Mouse (Mus musculus) kidney, embryonic 14.5 days (tissue): Measurements from ENCODE around the gene Relt. TPM values are rescaled to one million over a fixed set of nuclear protein-coding genes. Genes with fewer than 3 reads are reported as not detected.

Source experiments
- ATAC-seq: fragments of 200-750 bp; cut with Nextera tagmentation; 2 replicates; pipeline ENCODE4 v1.8.0; 2017; ENCODE audit warnings: moderate number of reproducible peaks, mild to moderate bottlenecking, moderate TSS enrichment, moderate library complexity; ENCODE audit not compliant: low FRiP score, low TSS enrichment
- H3K27ac ChIP-seq: fragments of 300-500 bp; sonication (generic); 2 replicates; pipeline ENCODE4 v1.5.1; 2014; ENCODE audit warnings: low read depth, mild to moderate bottlenecking, low read length, moderate library complexity, mixed read lengths
- H3K27me3 ChIP-seq: fragments of 300-500 bp; sonication (generic); 2 replicates; pipeline ENCODE4 v1.6.1; 2014; ENCODE audit warnings: mild to moderate bottlenecking, low read length; ENCODE audit not compliant: control insufficient read depth, insufficient read depth
- H3K36me3 ChIP-seq: fragments of 300-500 bp; sonication (generic); 2 replicates; pipeline ENCODE4 v1.6.1; 2014; ENCODE audit warnings: low read length, mixed read lengths; ENCODE audit not compliant: control insufficient read depth, insufficient read depth
- H3K4me1 ChIP-seq: fragments of 300-500 bp; sonication (generic); 2 replicates; pipeline ENCODE4 v1.6.1; 2014; ENCODE audit warnings: low read length, mixed read lengths; ENCODE audit not compliant: control insufficient read depth, insufficient read depth
- H3K4me2 ChIP-seq: fragments of 300-500 bp; sonication (generic); replicated peaks from 2 replicates; pipeline ENCODE4 v1.6.1; 2014; ENCODE audit warnings: low read depth, mild to moderate bottlenecking, low read length
- H3K4me3 ChIP-seq: fragments of 300-500 bp; sonication (generic); 2 replicates; pipeline ENCODE4 v1.5.1; 2014; ENCODE audit warnings: mild to moderate bottlenecking, low read length
- H3K9ac ChIP-seq: fragments of 300-500 bp; sonication (generic); 2 replicates; pipeline ENCODE4 v1.6.1; 2014; ENCODE audit warnings: low read depth, mild to moderate bottlenecking, low read length, moderate library complexity
- H3K9me3 ChIP-seq: fragments of 300-500 bp; sonication (generic); 2 replicates; pipeline ENCODE4 v1.6.1; 2016; ENCODE audit warnings: low read length; ENCODE audit not compliant: control insufficient read depth
- WGBS: fragments of 180-500 bp; shearing (Covaris S2); extraction: QIAGEN DNeasy Blood & Tissue Kit; methylation state at CpG from one replicate; pipeline ENCODE4 v1.1.7; 2014; 5-methylcytosine and 5-hydroxymethylcytosine counted together
- polyA plus RNA-seq: library from polyadenylated mRNA; unstranded; fragments of >200 nt; fragmentation: Nextera tagmentation; extraction: Ambion mirVana; gene quantifications from 2 replicates; pipeline ENCODE4 v1.2.1, GENCODE M21; 2014

Relt gene
- polyA plus RNA-seq, result 2.8 and 3.1 TPM in 2 replicates

- Histone ChIP-seq H3K4me3 (peak within 1 kb of the TSS; percentile 80), H3K27me3 (no peaks in the 10 kb centered on the region), H3K36me3 (no peaks in the 10 kb centered on the region), H3K27ac (peak within 1 kb of the TSS; percentile 77), H3K4me2 (peak within 1 kb of the TSS; percentile 93), H3K9me3 (no peaks in the 10 kb centered on the region), H3K9ac (peak within 1 kb of the TSS; percentile 79), H3K4me1 (0 out of 2 replicates have a peak, but pooled peaks cover 7% of the 10 kb centered on the region)
- peak; percentile 95 for ATAC-seq
- under 1% methylated on average over 81 of the region's 91 CpGs for WGBS
Measured at GRCm38 (mm10) chr7:100862828-100863638, at the start of gene Relt. Gene Relt (minus strand): TSS chr7:100863446.

GRCm38 (mm10) chr7:100911791-100912190 is 48.5 kb upstream of the Relt start:
- no peaks in the 10 kb centered on the region for H3K9me3 ChIP-seq
- no peaks in the 10 kb centered on the region for H3K27me3 ChIP-seq
- H3K9ac ChIP-seq, result no peak overlapping the region
- H3K4me3 ChIP-seq, result no peak overlapping the region
- peak overlapping the region; percentile 59 for H3K27ac ChIP-seq
- H3K36me3 ChIP-seq, result peaks cover 27% of the 10 kb centered on the region
- ATAC-seq, result no peak
- no peak overlapping the region for H3K4me2 ChIP-seq
- H3K4me1 ChIP-seq, result peaks cover 72% of the 10 kb centered on the region
- WGBS, result 37% methylated on average over 9 of the region's 9 CpGs

- peak; percentile 56; the same call in 1 of the 2 replicates for ATAC-seq
- H3K27ac ChIP-seq, result peak overlapping the region; percentile 59
- no peak overlapping the region for H3K4me3 ChIP-seq
- no peak overlapping the region for H3K9ac ChIP-seq
- no peaks in the 10 kb centered on the region for H3K9me3 ChIP-seq
- WGBS, result 5% methylated on average over 2 of the region's 2 CpGs
- H3K4me2 ChIP-seq, result 0 out of 2 replicates have a peak overlapping the region, but pooled peaks have one; percentile 9
- H3K36me3 ChIP-seq, result peaks cover 22% of the 10 kb centered on the region
- H3K27me3 ChIP-seq, result no peaks in the 10 kb centered on the region
- H3K4me1 ChIP-seq, result peaks cover 67% of the 10 kb centered on the region
Measured at GRCm38 (mm10) chr7:100911246-100911770, 48.1 kb upstream of the Relt start.

- ATAC-seq, result no peak
- Histone ChIP-seq H3K9ac (no peak overlapping the region), H3K4me1 (peaks cover 57% of the 10 kb centered on the region), H3K27ac (peak overlapping the region; percentile 75; the same call in 1 of the 2 replicates), H3K36me3 (peaks cover 15% of the 10 kb centered on the region), H3K4me2 (no peak overlapping the region), H3K4me3 (no peak overlapping the region), H3K9me3 (no peaks in the 10 kb centered on the region), H3K27me3 (no peaks in the 10 kb centered on the region)
- WGBS, result 38% methylated on average over 8 of the region's 8 CpGs
Measured at GRCm38 (mm10) chr7:100908567-100908966, 45.3 kb upstream of the Relt start.

GRCm38 (mm10) chr7:100908061-100908460 is 44.8 kb upstream of the Relt start:
- Histone ChIP-seq H3K36me3 (peaks cover 12% of the 10 kb centered on the region), H3K9me3 (no peaks in the 10 kb centered on the region), H3K9ac (no peak overlapping the region; the same call in 1 of the 2 replicates), H3K27me3 (no peaks in the 10 kb centered on the region), H3K27ac (peak overlapping the region; percentile 75; the same call in 1 of the 2 replicates), H3K4me3 (no peak overlapping the region), H3K4me1 (peaks cover 52% of the 10 kb centered on the region), H3K4me2 (0 out of 2 replicates have a peak overlapping the region, but pooled peaks have one; percentile 2)
- no peak for ATAC-seq
- 71% methylated on average over 8 of the region's 8 CpGs for WGBS

- Histone ChIP-seq H3K4me2 (peak overlapping the region; percentile 2; the same call in 1 of the 2 replicates), H3K4me3 (no peak overlapping the region), H3K36me3 (peaks cover 13% of the 10 kb centered on the region), H3K9me3 (no peaks in the 10 kb centered on the region), H3K27ac (peak overlapping the region; percentile 75; the same call in 1 of the 2 replicates), H3K4me1 (peaks cover 44% of the 10 kb centered on the region), H3K9ac (no peak overlapping the region), H3K27me3 (no peaks in the 10 kb centered on the region)
- ATAC-seq, result no peak
- 0% methylated on average over 1 of the region's 1 CpGs for WGBS
Measured at GRCm38 (mm10) chr7:100907231-100907630, 44.0 kb upstream of the Relt start.

GRCm38 (mm10) chr7:100906029-100906789 is 43.0 kb upstream of the Relt start:
- Histone ChIP-seq H3K4me3 (no peak overlapping the region), H3K4me2 (no peak overlapping the region), H3K4me1 (peaks cover 34% of the 10 kb centered on the region), H3K27ac (no peak overlapping the region), H3K9ac (no peak overlapping the region), H3K27me3 (no peaks in the 10 kb centered on the region), H3K9me3 (no peaks in the 10 kb centered on the region), H3K36me3 (peaks cover 16% of the 10 kb centered on the region)
- ATAC-seq, result no peak
- 86% methylated on average over 10 of the region's 10 CpGs for WGBS

- ATAC-seq, result no peak
- Histone ChIP-seq H3K4me3 (no peak overlapping the region), H3K27me3 (no peaks in the 10 kb centered on the region), H3K9me3 (no peaks in the 10 kb centered on the region), H3K9ac (no peak overlapping the region), H3K4me2 (no peak overlapping the region), H3K4me1 (peaks cover 22% of the 10 kb centered on the region), H3K36me3 (peaks cover 16% of the 10 kb centered on the region), H3K27ac (no peak overlapping the region)
- WGBS, result 85% methylated on average over 7 of the region's 7 CpGs
Measured at GRCm38 (mm10) chr7:100905037-100905436, 41.8 kb upstream of the Relt start.
